Mouse (Mus musculus) liver, embryonic 14 days (tissue): ENCODE data around the gene Egln3. TPM values are rescaled to one million over a fixed set of nuclear protein-coding genes. Genes with fewer than 3 reads are reported as not detected.

ENCODE experiments used
- polyA plus RNA-seq: library from polyadenylated mRNA; depleted of rRNA; stranded (reverse); fragments of >200 nt; gene quantifications from 2 replicates; pipeline ENCODE4 v1.2.3, GENCODE M21; 2012; rRNA removed

Egln3 gene
- polyA plus RNA-seq, result 0.90 and 1.2 TPM in 2 replicates

DNA sequence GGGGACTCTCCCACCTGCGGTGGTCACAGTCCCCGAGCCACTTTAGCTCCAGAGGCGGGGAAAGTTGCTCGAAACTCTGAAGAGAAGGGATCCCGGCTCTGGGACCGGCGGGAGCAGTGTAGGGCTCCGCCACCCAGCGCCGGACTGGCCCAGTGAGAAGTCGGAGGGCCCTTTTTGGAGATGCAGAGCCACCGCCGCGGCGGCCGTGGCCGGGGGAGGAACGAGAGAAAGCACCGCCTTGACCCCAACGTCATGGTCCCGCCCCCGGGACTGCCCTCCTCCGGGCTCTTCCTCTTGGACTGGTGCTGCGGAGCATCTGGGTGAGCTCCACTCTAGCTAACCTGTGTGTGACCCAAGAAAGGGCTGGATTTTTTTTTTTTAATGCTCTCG lies at the start of gene Egln3:
Gene Egln3, minus strand, starts transcription at position 205 of the 390 bp plus-strand sequence.

